Mouse (Mus musculus) stomach, postnatal 0 days (tissue): ENCODE data around the gene 9130008F23Rik. TPM values are rescaled to one million over a fixed set of nuclear protein-coding genes. Genes with fewer than 3 reads are reported as not detected.

ENCODE experiments used
- ATAC-seq: fragments of 200-750 bp; cut with Nextera tagmentation; 2 replicates; pipeline ENCODE4 v1.8.0; 2017; ENCODE audit not compliant: low FRiP score, low TSS enrichment
- DNase-seq: peaks from one replicate; pipeline ENCODE4 v3.0.0-alpha.2; 2016; ENCODE audit warnings: low spot score
- H3K27ac ChIP-seq: fragments of 300-500 bp; sonication (generic); replicated peaks from 2 replicates; pipeline ENCODE4 v1.5.1; 2014; ENCODE audit warnings: mild to moderate bottlenecking, control low read depth
- H3K27me3 ChIP-seq: fragments of 300-500 bp; sonication (generic); 2 replicates; pipeline ENCODE4 v1.6.1; 2014; ENCODE audit warnings: low read length; ENCODE audit not compliant: control insufficient read depth, insufficient read depth
- H3K36me3 ChIP-seq: fragments of 300-500 bp; sonication (generic); 2 replicates; pipeline ENCODE4 v1.6.1; 2014; ENCODE audit warnings: low read length, mixed read lengths; ENCODE audit not compliant: control insufficient read depth, insufficient read depth
- H3K4me1 ChIP-seq: fragments of 300-500 bp; sonication (generic); replicated peaks from 2 replicates; pipeline ENCODE4 v1.6.1; 2014; ENCODE audit warnings: antibody characterized with exemption; ENCODE audit not compliant: control insufficient read depth, insufficient read depth
- H3K4me2 ChIP-seq: fragments of 300-500 bp; sonication (generic); replicated peaks from 2 replicates; pipeline ENCODE4 v1.6.1; 2014; ENCODE audit warnings: low read depth, mild to moderate bottlenecking, control low read depth, moderate library complexity
- H3K4me3 ChIP-seq: fragments of 300-500 bp; sonication (generic); 2 replicates; pipeline ENCODE4 v1.5.1; 2014; ENCODE audit warnings: low read depth, low read length, control low read depth
- H3K9ac ChIP-seq: fragments of 300-500 bp; sonication (generic); 2 replicates; pipeline ENCODE4 v1.6.1; 2014; ENCODE audit warnings: mild to moderate bottlenecking, low read length, control low read depth, mixed read lengths
- H3K9me3 ChIP-seq: fragments of 300-500 bp; sonication (generic); 2 replicates; pipeline ENCODE4 v1.6.1; 2016; ENCODE audit warnings: low read length; ENCODE audit not compliant: control insufficient read depth
- CTCF ChIP-seq: IDR thresholded peaks from 2 replicates; pipeline ENCODE4 v1.5.1; 2016; ENCODE audit warnings: antibody characterized with exemption, low read depth, mild to moderate bottlenecking, moderate library complexity
- EP300 ChIP-seq: optimal IDR thresholded peaks from 2 replicates; pipeline ENCODE3; 2016; ENCODE audit warnings: antibody characterized with exemption
- WGBS: fragments of 180-500 bp; shearing (Covaris S2); extraction: QIAGEN DNeasy Blood & Tissue Kit; methylation state at CpG from one replicate; pipeline ENCODE4 v1.1.7; 2014; 5-methylcytosine and 5-hydroxymethylcytosine counted together
- polyA plus RNA-seq: library from polyadenylated mRNA; unstranded; fragments of >200 nt; fragmentation: Nextera tagmentation; extraction: Ambion mirVana; gene quantifications from 2 replicates; pipeline ENCODE4 v1.2.1, GENCODE M21; 2015

The 9130008F23Rik gene
- polyA plus RNA-seq, 1 experiment from 2014 or later: 5.7 TPM

DNA sequence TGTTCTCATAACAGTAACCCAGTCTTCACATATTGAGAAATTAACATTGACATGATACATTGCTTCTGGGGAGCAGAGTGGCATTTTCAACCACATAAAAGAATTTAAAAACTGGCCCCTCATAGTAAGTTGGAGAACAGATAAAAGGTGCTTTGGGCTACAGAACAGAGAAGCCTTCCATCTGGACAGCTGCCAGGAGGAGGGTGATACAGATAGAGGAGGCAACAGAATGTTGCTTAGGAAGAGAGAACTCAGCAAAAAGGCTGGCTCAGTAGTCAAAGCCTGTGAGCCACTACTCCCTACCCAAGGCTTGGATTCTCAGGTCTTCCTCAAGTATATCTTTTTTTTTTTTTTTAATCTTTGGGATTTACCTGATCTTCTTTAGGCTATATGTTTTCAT is 25.3 kb downstream of the 9130008F23Rik start:
- Histone ChIP-seq H3K4me2 (no peak overlapping the region), H3K36me3 (no peaks in the 10 kb centered on the region), H3K27me3 (no peaks in the 10 kb centered on the region), H3K4me3 (no peak overlapping the region), H3K27ac (no peak overlapping the region), H3K4me1 (no peaks in the 10 kb centered on the region), H3K9me3 (no peaks in the 10 kb centered on the region), H3K9ac (no peak overlapping the region)
- ATAC-seq (no peak), DNase-seq (no peak)
- no peak for TF ChIP-seq CTCF
- TF ChIP-seq EP300: no peak

DNA sequence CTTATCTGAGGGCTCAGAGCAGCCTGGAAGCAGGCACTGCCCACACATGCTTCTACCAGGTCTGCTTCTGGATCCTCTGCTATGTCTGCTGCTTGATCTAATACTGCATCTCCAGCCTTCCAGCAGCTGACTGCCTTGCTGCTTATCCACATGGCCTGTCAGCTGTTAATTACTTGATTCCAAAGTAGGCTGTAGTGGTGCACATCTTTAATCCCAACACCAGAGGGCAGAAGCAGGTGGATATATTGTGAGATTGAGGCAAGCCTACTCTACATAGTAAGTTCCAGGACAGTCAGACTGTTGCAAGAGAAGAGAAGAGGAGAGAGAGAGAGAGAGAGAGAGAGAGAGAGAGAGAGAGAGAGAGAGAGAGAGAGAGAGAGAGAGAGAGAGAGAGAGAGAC is 43.1 kb downstream of the 9130008F23Rik start:
- Histone ChIP-seq H3K4me3 (no peak overlapping the region), H3K27me3 (no peaks in the 10 kb centered on the region), H3K36me3 (no peaks in the 10 kb centered on the region), H3K9ac (no peak overlapping the region), H3K4me1 (no peaks in the 10 kb centered on the region), H3K9me3 (no peaks in the 10 kb centered on the region), H3K4me2 (no peak overlapping the region), H3K27ac (no peak overlapping the region)
- peak; percentile 81 for TF ChIP-seq CTCF
- TF ChIP-seq EP300: no peak
- ATAC-seq: peak; percentile 74; the same call in 1 of the 2 replicates
- peak; percentile 20 for DNase-seq

DNA sequence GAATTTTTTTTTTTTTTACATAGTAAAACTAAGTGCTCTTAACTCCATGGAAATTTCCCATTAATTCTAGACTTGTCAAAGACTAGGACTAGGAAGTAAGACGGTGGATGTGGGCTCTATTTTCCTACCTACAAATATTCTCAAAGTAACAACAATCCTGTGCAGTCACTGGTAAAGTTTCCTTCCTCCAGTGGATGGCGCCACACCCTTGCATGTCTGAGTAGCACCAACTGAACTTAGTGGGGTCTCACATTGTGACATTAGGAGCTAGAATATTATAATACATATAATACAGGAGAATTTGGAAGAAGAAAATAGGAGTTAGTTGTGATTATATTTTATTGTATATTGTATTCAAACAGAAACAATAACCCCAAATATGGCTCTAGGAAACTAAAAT is 48.5 kb downstream of the 9130008F23Rik start:
- TF ChIP-seq EP300: no peak
- TF ChIP-seq CTCF: peak; percentile 59

More for the DNA sequence above, 48.5 kb downstream of the 9130008F23Rik start:
- no peaks in the 10 kb centered on the region for H3K9me3 ChIP-seq
- H3K27ac ChIP-seq: no peak overlapping the region
- no peak overlapping the region for H3K4me3 ChIP-seq
- no peak overlapping the region for H3K4me2 ChIP-seq
- H3K36me3 ChIP-seq: no peaks in the 10 kb centered on the region
- WGBS: 53% methylated on average over 2 of the region's 2 CpGs
- no peaks in the 10 kb centered on the region for H3K27me3 ChIP-seq
- H3K9ac ChIP-seq: no peak overlapping the region
- H3K4me1 ChIP-seq: no peaks in the 10 kb centered on the region
- ATAC-seq (no peak), DNase-seq (peak; percentile 16)

Other genes starting within 250 kb of the 9130008F23Rik start
- gene Esp3, start 248.5 kb downstream of the 9130008F23Rik start, polyA plus RNA-seq: not detected in 2 replicates
- gene Esp1, start 153.4 kb downstream of the 9130008F23Rik start, polyA plus RNA-seq: not detected in 2 replicates
- not detected in 2 replicates for gene Crisp2, start 73.6 kb downstream of the 9130008F23Rik start, polyA plus RNA-seq
- gene Rhag, start 69.4 kb downstream of the 9130008F23Rik start, polyA plus RNA-seq: 0.15 and 0.16 TPM in 2 replicates
- gene Glyatl3, start 33.8 kb upstream of the 9130008F23Rik start, polyA plus RNA-seq: not detected in 2 replicates
- 26.0 TPM in 2 replicates for gene Mut, start 54.1 kb upstream of the 9130008F23Rik start, polyA plus RNA-seq
- gene Cenpq, start 54.5 kb upstream of the 9130008F23Rik start, polyA plus RNA-seq: 8.0 and 10.0 TPM in 2 replicates